Mouse (Mus musculus) thymus, postnatal 14 days (tissue): ENCODE data around the gene Kbtbd6.
A peak's percentile ranks its signal among the peaks of the same experiment; 100 is the strongest.
"Not testable (repeated sequence)": the region's sequence is repeated elsewhere in the genome, so short reads cannot be mapped to it uniquely, and the experiment has no call there.

Experiments used
- DNase-seq: peaks from one replicate; pipeline ENCODE4 v3.0.0; 2021

Kbtbd6 gene

DNA sequence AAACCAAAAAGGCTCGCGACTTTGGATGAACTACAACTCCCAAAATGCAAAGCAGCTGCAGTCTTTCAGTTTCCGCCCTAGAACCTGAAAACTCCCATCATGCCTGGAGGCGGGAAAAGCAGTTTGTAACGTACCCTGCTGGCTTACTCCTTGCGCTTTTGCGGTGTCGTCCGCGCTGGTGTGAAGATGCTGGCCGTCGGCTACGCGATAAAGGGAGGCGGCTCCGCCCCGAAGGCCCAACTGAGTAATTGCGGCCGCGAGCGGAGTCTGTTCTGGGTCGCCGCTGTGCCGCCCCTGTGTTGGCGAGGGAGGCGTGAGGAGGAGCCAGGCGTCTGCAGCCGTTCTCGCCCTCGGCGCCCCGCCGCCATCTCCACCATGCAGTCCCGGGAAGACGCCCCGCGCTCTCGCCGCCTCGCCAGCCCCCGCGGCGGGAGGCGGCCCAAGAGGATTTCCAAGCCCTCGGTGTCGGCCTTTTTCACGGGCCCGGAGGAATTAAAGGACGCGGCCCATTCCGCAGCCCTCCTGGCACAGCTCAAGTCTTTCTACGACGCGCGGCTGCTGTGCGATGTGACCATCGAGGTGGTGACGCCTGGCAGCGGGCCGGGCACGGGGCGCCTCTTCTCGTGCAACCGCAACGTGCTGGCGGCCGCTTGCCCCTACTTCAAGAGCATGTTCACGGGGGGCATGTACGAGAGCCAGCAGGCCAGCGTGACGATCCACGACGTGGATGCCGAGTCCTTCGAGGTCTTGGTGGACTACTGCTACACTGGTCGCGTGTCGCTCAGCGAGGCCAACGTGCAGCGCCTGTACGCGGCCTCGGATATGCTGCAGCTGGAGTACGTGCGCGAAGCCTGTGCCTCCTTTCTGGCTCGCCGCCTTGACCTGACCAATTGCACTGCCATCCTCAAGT, at the start of gene Kbtbd6:
TSS of gene Kbtbd6 (plus strand) at position 155 of the 910 bp plus-strand sequence.
- peak; percentile 81 for DNase-seq

DNA sequence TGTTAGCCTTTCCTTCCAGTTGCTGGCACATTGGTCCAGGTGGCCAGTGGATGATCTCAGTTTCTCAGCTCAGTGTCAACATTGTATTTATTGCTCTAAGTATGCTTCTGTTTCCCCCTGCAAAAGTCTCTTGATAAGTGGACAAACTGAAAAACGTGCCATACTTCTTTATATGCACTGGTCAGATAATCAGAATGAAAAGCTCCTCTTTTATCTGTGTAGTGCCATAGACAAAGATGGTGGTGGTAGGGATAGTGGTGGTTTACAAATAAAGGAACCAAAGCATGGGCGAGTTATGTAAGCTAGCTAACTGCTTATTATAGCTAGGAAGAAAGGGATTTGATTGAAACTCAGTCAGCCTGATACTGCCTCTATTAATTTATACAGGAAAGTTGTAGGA, 44.0 kb upstream of the Kbtbd6 start:
- DNase-seq: no peak

DNA sequence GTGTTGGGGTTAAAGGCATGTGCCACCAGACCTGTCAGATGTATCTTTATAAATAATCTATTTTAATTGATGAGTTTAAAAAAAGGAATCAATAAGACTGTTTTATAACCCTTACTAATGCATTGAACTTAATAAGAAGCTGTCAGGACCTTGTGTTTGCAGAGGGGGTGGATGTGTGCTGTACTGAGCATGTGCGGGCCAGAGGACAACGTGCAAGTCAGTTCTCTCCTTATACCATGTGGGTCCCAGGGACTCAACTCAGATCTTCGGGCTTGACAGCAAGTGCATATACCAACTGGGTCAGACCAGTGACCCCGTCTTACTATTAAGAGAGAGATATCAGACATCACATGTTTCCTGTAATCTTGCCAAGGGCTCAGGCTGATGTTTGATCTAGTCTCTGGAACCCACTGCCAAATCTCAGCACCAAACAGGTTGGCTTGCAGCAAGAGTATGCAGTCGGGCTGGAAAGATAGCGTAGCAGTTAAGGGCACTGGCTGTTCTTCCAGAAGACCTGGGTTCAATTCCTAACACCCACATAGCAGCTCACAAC, 42.3 kb upstream of the Kbtbd6 start:
- no peak for DNase-seq

DNA sequence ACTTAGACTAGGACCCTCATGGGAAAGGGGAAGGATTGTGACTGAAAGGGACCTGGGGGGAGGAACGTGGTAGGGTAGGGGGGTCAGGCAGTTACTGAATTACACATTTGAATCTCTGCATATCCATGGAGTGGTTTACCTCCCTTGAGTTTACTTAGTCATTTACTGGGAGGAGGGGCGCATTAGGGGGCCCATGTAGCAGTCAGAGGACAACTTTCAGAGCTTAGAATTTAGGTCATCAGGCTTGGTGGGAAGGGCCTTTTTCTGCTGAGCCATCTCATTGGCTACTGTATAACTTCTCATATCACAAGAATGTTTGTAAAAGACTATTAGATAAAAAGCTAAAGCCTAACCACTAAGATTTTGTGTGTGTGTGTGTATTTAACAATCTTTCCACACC, 41.0 kb upstream of the Kbtbd6 start:
- no peak for DNase-seq

DNA sequence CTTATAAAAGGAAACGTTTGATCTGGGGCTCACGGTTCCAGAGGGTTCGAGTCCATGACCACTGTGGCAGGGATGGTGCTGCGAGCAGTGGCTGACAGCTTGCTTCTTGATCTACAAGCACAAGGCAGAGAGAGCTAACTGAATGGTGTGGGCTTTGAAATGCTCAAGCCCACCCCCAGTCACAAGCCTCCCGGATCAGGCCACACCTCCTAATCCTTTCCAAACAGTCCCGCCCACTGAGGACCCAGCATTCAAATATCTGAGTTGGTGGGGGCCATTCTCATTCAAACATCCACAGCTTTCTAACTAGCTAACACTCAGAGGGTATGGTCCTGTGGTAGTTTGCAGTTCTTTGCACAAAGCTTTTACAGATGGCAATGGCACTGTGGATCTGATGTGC, 38.5 kb upstream of the Kbtbd6 start:
- no peak for DNase-seq

DNA sequence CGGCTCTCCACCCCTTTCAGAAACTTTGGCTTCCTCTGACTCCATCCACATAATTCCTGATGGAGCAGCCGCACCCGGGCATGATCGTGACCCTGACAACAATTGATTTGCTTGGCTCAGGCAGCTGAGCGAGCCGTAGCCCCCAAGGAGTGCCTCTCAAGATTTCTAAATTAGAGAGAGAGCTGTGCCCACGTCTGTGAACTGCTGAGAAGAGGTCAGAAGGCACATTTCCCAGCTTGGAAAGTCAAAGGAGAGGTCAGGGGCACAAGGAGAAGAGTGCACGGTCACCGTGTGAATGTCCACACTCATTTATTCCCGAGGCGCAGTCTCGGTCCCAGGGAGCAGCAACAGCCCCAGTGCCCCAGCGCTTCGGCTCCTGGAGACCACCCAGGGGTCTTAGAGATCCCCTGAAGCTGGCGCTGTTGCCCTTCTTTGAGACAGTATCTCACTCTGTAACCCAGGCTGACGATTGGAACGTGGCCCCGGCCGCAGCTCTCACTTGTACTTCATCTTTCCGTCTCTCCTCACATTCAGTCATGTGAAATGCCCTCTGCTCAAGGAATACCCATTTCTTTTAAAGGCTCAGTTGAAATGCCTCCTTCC, 31.5 kb upstream of the Kbtbd6 start:
- no peak for DNase-seq

DNA sequence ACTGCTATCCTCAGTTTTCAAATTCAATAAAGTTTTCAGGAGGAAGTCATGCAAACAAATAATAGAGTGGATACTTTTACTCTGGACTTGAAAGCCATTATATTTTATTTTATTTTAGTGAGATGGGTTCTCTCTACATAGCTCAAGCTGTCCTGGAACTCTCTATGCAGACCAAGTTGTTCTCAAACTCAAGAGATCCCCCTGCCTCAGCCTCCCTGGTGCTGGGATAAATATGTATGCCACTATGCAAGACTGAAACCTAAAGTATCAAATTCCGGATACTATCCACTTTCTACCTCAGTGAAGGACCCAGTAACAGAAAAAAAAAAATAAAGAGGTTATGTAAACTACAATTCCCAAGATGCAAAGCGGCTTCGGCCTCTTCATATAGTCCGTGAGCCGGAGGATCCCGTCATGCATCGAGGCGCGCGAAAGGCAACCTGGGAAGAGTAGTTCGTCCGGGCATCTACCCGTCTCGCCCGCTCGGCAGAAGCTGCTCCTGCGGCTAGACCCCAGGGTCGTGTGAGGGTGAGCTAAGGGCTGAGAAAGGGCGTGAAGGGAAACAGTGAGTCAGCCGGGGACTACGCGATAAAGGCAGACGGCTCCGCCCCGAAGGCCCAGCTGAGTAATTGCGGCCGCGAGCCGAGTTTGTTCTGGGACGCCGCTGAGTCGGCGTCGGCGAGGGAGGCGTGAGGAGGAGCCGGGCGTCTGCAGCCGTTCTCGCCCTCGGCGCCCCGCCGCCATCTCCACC, 25.5 kb upstream of the Kbtbd6 start, which contains the start of gene Kbtbd7:
TSS of gene Kbtbd7 (plus strand) at position 533 of the 751 bp plus-strand sequence.
- DNase-seq: peak; percentile 95

DNA sequence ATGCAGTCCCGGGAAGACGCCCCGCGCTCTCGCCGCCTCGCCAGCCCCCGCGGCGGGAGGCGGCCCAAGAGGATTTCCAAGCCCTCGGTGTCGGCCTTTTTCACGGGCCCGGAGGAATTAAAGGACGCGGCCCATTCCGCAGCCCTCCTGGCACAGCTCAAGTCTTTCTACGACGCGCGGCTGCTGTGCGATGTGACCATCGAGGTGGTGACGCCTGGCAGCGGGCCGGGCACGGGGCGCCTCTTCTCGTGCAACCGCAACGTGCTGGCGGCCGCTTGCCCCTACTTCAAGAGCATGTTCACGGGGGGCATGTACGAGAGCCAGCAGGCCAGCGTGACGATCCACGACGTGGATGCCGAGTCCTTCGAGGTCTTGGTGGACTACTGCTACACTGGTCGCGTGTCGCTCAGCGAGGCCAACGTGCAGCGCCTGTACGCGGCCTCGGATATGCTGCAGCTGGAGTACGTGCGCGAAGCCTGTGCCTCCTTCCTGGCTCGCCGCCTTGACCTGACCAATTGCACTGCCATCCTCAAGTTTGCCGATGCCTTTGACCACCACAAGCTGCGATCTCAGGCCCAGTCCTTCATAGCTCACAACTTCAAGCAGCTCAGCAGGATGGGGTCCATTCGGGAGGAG, 24.8 kb upstream of the Kbtbd6 start:
- DNase-seq: peak; percentile 18

DNA sequence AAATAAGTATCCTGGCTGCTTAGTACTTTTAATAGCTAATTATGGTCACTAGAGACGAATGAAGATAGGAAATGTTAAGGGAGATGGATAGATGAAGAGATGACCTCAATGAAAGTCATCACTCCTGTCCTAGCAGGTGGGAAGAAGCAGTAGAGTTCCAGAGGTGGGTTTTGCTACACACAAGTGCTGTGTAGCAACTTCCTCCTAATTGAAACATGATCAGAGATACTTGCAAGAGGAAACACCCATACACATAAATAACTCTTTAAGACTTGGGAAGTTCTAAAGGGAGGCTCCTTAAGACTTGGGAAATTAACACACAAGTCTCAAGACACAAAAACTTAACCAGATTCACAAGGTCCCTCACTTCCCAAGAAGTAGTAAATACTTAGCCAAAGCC, 17.6 kb upstream of the Kbtbd6 start:
- no peak for DNase-seq

DNA sequence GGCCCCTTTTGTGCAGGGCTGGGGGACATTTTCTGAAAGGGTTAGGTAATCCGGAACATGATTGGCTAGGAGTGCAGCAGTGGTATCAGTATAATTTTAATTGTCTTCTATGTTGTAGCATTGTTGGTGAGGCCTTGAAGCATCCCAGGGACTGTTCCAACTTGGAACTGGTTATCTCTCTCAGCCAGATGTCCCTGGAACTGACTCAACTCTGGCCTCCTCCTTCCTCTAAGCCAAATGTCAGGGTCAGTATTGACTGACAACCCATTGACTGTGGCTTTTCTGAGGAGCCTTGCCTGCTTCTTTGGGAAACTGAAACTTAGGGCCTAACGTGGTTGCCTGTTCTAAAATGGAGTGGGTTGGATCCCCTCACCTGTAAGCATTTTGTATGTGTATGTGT, 11.0 kb upstream of the Kbtbd6 start:
- DNase-seq: no peak

DNA sequence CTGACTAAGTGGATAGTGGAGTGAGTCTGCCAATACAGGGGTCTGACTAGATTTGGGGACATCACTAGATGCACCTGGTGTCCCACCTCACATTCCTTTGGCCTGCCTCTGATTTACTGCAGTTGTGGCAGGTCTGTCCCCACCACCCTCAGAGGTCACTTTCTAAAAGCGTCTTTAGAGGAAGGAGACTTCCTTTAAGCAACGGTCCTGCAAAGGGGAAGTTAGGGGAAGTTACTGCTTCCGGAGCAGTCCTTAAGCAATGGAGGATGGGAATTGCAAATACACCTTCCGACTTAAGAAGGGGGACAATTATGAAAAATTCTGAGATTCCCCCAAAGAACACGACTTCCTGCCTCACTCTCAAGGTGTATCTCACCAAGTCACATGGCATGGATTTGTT, 10.2 kb upstream of the Kbtbd6 start:
- DNase-seq: no peak

DNA sequence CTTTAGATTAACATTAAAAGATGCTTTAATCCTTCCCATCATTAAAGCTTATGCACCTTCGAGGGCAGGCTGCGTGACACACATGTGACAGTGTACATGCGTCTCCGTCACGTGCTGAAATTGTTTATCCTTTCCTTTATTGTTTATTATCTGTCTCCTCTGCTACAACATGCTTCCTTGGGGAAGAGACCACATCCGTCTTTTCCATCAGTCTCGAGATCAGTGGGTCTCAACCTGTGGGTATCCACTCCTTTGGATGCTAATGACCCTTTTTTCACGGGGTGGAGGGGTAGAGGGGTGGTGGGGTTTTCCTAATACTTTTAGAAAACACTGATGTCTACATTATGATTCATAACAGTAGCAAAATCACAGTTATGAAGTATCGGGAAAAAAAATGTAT, 7.0 kb upstream of the Kbtbd6 start:
- DNase-seq: no peak

DNA sequence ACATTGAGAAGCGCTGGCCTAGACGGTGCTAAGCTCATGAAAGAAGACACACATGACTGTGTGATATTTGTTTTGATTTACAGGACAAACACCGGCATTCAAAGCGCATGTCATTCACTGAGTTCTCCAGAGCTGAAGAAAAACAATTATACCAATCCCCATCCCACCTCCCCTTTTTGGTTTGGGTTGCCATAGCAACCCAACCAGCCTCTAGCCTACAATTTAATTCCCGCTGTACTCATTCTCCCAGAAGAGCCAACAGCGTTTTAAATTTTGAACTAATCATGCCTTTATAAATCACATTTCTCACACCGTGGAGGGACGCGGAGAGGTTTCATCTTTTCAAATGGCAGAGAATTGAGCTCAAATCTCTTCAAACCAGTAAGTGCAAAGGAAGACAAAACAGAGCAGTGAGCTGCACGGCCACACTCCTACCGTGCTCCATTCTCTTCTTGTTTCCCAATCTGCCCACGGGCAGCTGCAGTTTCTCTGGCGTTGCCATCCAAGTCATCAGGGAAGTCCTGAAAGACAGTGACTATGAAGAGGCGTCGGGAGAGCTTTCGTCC, 6.5 kb upstream of the Kbtbd6 start:
- no peak for DNase-seq

DNA sequence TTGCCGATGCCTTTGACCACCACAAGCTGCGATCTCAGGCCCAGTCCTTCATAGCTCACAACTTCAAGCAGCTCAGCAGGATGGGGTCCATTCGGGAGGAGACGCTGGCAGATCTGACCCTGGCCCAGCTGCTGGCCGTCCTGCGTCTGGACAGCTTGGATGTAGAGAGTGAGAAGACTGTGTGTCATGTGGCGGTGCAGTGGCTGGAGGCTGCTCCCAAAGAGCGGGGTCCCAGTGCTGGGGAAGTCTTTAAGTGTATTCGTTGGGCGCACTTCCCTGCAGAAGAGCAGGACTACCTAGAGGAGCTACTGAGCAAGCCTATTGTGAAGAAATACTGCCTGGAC, 928 bp downstream of the Kbtbd6 start:
- DNase-seq: not testable (repeated sequence)

DNA sequence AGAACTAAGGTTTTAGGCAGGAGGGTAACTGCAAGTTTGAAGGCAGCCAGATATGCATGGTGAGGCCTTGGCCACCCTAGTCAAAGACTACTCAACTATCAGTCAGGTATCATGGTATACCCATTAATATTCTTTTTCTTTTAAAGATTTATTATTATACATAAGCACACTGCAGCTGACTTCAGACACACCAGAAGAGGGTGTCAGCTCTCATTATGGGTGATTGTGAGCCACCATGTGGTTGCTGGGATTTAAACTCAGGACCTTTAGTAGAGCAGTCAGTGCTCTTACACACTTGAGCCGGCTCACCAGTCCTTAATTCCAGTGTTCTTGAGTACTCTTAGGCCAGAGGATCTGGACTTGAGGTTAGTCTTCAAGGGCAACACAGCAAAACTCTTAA, 8.8 kb downstream of the Kbtbd6 start:
- no peak for DNase-seq

DNA sequence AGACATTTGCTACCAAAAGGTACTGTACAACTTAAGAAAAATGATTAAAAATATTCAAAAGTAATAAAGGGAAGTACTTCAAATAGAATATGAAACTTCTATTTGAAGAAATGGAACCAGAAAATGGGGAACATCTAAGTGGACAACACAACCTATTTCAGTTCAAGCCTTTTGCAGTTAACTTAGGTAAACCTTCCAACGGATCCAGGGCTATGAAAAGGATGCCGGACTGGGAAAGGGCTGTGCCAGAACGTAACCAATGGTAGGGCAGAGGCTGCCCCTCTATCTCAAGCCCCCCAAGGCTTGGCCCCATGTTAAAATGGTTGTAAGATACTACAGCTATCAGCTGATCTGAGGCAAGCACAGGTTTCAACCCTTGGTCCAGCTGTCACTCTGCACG, 9.4 kb downstream of the Kbtbd6 start:
- no peak for DNase-seq

DNA sequence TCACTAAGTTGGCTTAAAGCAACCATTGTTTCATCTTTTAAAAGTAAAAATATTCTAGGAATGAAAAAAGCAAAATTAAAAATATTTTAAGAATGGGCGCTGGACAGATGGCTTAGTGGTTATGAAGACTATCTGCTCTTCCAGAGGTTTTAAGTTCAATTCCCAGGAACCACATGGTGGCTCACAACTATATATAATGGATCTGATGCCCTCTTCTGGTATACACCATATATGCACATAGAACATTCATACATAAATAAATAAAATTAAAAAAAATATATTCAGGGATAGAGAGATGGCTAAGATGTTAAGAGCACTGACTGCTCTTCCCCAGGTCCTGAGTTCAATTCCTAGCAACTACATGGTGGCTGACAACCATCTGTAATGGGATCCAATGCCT, 14.0 kb downstream of the Kbtbd6 start:
- no peak for DNase-seq

DNA sequence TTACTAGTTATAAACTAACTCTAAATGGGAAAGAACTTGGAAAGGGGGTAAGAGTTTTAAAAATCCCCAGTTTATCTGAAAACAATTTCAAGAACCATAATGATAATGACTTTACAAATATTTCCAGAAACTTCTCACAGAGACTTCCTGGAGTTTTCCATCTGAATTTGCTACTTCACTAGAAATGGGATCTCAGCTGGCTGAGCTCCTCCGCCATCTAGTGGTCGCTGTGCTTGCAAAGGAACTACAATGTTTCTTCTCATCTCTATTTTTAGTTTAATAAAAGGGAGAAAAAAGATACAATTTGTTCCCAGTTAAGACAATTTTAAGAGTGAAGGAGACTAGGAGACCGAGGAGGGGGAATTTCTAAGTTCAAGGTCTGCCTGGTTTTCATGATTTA, 16.0 kb downstream of the Kbtbd6 start:
- DNase-seq: peak; percentile 56

DNA sequence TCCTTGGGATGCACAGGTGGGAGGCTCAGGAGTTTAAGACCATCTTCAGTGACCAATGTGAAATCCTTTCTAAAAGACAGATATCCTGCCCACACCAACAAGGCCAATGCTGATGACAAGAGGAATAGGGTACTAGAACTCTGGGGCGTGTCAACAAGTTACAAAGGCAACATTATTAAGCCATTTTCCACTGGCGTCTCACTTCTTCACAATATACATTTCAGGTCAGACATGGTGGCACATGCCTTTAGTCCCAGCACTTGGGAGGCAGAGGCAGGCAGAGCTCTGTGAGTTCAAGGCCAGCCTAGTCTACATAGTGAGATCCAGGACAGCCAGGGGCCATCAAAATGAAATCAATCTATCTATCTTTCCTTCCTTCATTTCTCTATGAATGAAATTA, 21.7 kb downstream of the Kbtbd6 start:
- DNase-seq: no peak

DNA sequence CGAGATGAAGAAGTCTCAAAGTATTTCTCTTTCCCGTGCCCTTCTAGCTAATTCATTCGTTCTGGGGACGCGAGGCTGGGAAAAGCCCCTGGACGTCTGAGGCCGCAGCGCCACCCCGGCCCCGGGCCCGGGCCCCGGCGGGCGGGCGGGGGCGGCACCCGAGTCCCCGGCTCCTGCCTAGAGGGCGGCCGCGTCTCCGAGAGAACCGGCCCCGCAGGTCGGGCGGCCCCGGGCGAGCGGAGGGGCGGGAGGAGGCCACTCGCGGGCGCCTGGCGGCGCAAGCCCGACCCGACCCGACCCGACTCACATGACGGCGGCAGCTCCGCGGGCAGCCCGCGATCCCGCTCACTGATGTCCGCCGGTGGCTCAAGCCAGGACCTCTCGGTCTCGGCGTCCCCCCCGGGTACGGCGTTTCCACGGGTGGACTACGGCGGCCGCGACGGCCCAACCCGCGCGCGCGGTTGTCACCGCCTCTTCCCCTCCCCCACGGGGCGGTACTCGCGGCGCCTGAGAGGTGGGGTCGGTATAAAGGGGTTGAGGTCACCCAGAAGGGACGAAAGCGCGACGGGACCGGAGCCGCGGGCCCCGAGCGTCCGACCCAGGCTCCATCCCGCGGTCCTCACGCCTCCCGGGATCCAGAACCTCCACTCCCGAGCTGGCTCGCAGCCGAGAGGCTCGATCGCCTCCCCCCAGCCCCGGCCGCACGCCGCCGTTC, 29.1 kb downstream of the Kbtbd6 start, which contains the start of gene Elf1:
TSS of gene Elf1 (plus strand) at position 571 of the 715 bp plus-strand sequence.
- DNase-seq: peak; percentile 97

DNA sequence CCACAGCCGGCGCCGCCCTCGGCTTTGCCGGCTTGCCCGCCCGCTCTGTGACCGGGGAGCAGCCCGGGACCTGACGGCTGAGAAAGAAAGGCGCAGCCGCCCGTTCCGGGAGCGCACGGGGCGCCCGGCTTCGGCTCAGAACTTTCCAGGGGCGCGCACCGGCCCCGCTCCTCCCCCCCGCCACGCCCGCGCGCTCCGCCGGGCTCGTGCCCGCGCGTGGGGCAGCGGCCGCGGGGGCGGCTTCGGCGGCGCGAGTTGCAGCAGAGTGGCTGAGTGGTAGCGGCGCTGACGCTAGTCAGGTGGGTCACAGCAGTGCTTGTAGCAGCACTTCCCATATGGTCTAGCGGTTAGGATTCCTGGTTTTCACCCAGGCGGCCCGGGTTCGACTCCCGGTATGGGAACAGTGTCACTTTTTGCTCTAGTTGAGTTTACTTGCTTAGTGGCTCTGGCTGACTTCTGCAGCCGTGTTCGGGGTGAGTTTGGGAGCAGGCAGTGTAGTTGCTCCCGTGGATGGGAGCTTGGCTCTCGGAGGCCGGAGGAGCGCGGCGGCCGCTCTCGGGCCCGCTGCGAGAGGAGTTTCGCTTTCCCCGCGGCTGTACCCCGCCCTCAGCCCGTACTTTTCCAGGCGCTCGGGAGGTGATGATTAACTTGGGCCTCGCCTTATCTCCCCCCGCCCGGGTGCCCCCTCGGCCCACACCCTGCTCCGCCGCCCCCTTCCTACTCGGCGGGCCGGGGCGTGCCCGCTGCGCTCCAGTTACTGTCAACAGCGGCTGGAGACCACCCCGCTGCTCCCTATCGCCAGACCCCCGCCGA, 29.9 kb downstream of the Kbtbd6 start, which contains the start of gene Wbp4:
TSS of gene Wbp4 (minus strand) at position 182 of the 813 bp plus-strand sequence.
- DNase-seq: peak; percentile 94
